Mouse (Mus musculus): Measurements from ENCODE around the gene Emp2.
"Not testable (repeated sequence)": the region's sequence is repeated elsewhere in the genome, so short reads cannot be mapped to it uniquely, and the experiment has no call there.

Emp2 gene

DNA sequence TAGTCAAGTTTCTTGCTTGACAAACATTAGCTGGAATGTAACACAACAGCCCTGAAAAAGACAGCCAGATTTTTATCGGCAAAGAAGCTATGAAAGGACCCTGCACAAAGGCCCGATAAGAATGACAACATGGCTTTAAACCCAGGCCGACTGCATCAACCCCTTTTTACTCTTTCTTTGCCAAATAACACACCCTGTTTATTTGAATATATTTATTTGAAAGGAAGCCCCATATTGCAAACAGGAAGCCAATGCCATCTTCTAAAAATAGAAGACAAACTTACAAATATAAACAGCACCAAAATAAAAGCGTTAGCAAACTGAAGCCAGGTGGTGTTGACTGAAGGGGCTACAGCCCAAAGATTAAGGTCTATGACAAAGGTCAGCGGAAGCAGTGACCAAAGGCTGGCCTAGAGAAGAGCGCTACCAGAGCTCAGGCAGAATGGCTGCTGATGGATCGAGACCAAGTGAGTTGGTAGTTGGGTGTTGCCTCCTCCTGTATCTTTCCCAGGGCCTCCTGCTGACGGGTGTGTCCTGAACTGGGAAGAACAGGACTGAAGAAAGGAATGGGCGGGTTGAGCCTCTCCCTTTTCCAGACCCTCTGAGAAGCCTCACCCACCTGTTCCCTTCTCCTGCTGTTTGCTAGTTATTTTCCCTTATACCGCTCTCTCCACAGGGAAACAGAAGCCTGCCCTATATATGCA is 2.9 kb upstream of the Emp2 start:
- DNase-seq: no peak

DNA sequence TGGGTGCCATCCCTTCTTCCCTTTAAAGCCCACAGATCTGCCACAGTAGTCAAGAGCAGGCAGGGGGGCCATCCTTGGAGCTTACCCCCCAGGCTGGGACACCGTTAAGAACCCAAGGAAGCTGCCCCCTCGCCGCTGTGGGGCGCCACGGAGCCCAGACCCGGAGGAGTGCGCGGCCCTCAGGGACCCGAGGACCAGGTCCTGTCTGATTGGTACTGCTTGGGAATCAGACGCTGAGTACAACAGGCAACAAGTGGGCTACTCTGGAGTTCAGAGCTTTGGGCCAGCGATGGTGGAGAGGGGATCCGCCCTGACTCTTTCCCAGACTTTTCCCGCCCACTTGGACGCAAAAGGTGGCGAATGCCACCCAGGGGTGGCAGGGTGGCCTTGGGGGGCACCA is 542 bp downstream of the Emp2 start:
- peak; percentile 71 for DNase-seq

DNA sequence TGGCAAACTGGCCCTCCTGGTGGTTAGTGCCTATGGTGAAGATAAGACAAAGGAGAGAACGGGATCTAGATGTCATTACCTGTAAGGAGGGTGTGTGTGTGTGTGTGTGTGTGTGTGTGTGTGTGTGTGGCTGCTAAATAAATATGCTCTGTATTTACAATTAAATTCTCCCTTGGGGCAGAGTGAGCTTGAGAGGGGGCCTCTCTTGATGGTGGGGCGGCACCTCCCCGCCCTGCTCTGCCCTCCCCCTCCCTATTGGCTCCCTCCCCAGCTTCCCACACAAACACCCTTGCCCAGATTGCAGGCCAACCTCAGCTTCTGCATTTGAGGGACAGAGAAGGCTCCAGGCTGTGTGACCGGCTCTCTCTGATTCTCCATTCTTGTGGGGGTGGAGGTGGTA is 1.8 kb downstream of the Emp2 start:
- peak; percentile 41 for DNase-seq

DNA sequence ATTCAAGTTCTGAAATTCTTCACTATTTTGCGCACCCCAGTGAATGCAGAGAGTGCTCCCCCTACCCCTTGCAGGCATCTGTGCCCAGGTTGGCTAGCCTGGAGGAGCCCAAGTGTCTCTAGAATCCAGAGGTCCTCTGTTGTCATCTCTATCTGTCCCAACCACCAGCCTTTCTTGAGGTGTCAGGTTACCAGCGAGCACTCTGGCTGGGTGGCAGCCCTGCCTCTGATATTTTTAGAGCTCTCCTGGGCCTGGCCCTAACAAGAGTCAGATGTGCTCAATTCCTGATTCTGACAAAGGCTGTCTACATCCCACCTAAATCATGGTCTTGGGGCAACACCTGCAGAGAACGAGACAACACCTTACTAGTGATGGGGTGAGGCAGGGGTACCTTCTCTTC is 2.7 kb downstream of the Emp2 start:
- no peak for DNase-seq

DNA sequence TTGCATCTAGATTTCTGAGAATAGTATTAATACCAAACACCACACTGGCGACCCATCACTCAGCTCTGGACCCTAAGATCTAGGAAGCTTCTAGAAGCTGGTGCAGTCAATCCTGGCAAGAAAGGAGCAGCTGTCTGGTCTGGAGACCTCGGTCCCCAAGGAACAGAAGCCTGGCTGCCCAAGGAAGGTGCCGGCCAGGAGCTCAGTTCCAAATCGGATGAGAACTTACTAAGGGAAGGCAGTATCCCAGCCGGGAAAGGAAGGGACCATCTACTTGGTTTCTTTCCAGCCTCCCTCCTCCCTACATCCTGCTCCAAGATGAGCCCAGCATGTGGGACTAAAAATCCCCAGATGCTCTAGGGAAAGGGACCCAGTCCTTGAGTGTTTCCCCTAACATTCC is 3.3 kb downstream of the Emp2 start:
- no peak for DNase-seq

DNA sequence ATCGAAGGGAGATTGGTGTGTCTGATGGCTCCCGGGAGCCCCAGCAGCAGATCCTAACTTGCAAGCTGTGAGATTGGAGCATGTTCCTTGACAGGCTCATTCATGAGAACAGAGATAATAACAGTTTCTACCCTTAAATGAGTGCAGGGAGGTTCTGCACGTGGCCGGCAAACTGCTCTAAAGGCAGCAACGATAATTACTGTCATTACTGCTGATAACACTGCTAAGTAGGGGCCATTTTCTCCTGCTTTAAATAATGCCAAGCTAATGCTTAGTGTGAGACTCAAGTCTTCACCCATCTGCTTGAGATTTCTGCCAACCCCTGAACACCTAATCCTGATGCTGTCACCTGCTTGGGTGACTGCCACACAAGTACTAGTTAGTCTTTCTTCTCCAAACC is 6.4 kb downstream of the Emp2 start:
- no peak for DNase-seq

DNA sequence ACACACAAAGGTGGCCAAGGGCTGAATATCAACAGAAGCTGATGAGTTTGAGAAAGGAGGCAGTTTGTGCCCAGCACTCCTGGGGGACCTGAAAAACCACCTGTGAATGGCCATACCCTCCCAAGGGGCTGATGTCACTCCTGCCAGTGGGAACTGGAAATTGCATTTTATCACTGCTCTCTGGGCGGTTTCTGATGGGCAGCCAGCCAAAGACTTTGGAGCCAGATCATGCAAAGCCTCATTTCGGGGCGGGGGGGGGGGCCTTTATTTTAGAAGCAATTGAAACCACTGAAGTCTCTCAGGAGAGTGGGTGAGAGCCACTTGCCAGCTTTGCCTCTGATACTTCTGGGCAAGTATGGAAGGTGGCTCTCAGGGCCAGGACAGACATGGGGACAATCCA is 7.7 kb downstream of the Emp2 start:
- peak; percentile 73 for DNase-seq

DNA sequence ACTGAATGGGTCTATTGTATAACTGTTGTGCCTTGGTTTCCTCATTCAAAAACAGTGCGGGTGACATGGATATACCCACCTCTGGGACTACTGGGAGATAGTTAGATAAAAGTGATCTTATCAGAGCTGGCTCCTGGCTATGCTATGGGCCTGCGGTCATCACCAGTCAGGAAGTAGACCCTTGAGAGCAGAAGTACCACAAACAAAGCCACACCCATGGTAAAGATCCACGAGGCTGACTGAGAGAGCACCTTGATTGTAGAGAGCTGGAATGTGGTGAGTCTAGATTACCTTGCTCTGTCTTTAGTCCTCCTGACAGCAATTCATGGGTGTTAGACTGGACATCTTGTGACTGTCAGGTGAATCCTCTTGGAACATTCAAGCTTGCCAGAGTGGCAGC is 12.4 kb downstream of the Emp2 start:
- DNase-seq: no peak

DNA sequence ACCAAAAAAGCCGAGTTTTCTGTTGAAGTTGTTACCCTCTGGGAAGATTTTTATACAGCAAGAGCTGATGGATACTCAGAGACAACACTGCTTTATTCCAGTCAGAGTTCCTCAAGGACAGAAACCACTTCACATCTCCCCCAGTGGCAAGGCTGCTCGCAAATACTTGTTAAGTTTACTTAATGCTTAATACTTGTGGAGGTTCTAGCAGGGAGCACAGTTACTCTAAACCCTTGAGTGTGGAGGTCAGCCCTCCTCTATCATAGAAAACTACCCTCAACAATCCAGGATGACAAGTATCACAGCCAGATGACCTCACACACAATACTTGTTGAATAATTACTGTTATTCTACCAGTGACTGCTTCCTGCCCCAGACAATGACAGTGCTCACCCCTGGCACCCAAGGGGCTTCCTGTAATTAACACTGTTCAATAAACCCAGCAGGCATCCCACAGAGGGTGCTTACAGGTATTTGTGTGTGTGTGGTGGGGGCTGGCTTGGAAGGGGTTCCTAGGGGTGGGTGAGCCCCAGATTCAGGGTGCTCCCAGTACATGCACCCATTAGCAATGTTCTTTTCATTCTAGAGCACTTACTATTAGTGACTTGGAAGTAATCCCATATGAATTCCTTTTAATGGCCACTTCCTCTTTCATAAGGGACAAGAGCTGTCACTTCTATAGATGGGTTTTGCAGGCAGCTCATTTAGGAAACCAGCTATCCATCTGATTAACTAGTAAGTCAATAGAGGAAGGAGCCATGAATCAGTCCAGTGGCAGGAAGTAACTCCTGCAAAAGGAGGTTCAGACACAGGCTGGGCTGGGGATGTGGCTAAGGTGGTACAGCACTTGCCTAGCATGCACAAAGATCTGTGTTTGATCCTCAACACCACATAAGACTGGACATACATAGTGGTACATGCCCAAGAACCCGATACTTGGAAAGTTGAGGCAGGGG is 13.3 kb downstream of the Emp2 start:
- peak; percentile 28 for DNase-seq

DNA sequence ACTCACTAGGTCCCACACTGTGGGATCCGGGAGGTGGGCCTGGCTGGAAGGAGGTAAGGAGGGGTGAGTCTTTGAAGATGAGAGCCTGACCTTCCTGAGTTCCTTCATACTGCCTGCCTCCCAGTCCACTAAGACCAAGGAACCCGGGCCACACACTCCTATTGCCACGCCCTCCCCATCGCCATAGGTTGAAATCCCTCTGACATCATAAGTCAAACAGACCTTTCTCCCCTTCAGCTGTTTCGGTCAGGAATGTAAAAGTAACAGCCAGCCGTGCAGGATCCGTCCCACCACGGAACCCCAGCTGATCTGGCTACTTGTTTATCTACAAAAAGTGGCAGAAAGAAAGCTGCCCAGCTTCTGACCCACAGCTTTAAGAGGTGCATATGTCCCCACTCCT is 14.1 kb downstream of the Emp2 start:
- peak; percentile 66 for DNase-seq

DNA sequence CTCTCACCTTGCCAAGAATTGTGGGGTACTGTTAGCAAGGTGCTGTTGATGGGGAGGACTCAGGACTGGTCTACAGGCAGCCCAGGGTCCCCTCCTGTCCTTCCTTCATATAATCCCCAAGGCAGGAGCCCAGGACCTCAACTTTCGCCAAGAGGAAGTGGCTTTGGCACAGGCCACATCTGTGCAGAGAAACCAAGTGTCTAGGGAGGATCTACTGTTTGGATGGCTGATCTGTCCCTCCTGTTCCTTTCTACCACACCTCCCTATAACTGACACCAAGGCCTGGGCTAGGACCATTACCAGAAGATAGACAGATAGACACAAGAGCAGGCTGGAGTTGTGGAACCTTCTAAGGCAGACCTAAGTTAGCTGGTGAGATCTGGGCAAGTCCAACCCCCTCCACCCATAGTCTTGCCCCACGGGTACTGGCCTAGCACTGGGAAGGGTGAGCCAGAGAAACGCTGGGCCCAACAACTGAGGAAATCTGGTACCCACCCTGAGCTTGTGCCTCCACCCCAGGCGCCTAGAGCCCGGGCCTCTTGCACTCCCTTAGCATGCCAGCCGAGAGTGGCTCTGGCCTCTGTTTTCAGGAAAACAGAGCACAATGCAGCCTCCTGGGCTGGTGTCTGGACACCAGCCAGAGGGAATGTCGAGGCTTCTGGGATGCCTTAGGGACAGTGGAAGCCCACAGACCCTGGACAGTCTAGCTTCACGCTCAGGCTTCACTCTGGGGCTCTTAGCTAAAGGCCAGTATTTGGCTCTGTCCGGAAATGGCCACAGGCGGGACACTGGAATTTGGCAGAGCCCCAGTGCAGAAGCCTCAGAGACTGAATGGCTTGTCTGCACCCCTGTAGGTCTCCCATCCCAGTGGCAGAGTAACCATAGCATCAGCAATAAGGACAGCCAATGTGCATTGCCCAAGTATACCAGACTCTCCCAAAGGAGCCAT is 15.8 kb downstream of the Emp2 start:
- DNase-seq: peak; percentile 60

DNA sequence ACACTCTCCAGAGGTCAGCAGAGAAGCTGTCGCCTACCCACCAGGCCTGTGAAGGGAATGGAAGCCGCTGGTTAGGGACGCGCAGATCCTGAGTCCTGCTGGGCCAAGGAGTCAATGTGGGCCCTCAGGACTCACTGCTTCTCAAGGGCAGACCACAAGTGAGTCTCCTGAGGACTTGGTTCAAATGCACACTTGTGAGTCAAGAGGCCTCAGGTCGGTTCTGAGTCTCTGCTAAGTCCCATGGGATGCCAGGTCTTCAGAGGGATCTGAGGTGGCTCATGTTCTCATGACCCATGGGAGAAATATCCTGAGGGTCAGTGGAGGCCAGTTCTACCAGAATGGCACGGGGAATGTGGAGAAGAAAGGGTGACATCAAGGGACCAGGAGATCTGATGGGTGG is 25.7 kb downstream of the Emp2 start:
- DNase-seq: no peak

DNA sequence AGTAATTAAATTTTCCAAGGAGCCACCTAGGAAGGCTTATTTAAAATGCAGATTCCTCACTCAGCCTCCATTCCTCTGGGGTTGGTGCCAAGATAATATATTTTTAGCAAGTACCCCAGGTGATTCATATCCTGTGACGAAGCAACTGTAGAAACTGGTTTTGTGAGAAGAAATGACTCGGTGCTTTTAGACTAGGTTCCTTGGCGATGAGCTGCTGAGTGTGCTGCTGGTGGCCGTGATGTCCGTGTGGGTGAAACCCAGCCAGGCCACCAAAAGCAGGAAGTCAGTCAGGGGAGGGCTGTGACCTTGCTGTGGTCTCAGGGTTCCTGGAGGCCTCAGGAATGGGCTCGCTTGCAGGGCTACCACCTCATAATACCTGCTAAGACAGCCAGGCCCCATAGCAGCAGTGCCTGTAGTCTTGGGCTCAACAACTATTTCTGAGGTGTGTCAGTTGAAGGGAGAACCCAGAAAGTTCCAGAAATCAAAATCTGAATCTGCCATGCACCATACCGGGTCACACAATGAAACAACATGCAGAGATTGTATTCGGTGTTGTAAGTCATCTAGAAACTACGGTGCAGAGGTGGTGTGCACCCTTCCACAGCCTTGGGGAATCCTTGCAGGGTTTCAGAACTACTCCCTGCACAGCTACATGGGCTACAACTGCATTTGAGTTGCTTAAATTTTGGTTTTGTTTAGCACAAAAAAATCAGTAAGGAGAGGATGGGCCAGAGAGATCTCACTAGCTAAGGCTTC is 27.1 kb downstream of the Emp2 start:
- no peak for DNase-seq

DNA sequence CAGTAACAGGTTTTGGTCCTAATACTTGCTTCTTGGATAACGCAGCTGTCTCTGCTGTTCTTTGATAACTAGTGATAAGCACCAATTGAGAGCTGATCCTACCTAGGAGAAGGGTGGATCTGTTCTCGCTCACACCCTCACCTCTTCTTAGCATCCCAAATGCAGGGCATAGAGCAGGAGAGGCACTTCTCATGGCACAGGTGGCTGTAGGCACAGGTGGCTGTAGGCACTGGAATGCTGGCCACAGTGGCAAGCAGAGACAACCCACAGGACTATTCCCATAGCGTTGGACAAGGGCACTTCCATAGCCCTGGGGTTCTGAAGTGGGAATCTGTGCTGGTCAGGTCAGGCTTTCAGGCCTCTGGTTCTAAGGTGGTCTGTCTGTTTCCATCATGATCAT is 31.9 kb downstream of the Emp2 start:
- no peak for DNase-seq

DNA sequence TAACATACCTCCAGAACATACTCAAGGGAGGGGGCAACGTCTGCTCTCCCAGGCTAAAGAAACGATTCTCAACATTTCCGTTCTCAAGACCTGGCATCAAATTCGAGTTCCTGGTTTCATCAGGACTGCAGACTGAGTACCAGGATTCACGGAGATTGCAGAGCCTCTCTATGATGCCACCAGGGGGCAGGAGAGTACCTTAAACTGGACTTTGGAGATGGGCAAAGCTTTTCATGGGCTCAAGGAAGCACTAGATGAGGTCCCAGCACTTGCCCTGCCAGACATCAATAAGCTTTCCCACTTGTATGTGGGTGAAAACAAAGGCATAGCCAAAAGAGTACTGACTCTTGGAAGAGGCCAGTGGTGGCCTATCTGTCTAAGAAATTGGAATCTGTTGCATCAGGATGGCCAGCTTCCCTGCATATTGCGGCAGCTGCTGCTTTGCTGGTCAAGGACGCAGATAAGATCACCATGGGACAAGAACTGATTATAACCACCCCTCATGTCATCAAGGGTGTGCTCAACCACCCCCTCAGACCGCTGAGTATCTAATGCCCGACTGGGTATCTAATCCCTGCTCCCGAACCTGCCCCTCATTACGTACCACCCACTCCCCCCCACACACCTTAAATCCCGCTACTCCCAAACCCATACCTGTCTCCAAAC is 33.3 kb downstream of the Emp2 start:
- DNase-seq: peak; percentile 91

DNA sequence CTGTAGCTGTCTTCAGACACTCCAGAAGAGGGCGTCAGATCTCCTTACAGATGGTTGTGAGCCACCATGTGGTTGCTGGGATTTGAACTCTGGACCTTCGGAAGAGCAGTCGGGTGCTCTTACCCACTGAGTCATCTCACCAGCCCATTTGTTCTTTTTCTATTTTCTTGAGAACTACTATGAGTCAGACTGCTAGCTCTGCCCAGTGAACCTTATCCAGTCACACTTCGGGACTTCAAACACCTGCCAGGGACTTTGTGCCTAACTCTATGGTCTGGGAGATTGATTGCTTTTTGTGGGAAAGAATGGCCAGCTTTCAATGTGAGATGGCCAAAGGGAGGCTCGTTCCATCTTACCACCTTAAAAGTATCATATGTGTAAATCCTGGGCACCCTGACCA is 37.0 kb downstream of the Emp2 start:
- DNase-seq: not testable (repeated sequence)

DNA sequence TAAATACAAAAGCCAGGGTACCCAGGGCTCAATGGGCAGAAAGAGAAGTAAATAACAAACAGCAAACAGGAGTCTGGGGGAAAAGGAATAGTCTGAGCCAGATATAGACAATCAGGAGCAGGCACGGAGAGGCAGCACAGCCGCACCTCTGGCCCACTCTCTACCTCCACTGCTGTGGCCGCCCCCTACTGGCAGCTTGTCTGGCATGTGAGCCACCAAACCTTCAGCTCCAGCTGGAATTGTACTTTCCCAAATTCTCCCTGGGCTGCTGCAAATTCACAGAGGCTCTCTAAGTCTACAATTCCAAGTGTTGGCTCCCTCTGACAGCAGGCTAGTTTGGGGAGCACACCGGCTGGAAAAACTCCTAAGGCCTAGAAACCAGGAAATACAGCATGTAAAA is 39.3 kb downstream of the Emp2 start:
- DNase-seq: peak; percentile 46

DNA sequence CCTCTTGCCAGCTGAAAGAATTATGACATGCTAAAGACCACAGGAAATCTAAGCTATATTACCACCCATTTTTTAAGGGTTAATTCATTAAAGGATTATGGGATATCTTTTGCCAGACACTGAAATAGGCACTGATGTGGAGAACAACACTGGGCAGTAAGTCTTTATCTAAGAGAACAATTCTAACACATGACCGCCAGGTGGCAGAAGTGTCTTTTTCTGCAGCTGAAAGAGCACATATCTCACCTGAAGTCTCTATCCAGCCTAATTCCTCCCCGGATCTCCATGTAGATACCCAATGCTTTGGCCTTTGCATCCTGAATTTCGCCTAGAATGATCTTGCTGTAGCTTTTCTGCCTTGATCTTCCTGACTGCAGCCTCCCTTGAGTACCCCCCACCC is 41.5 kb downstream of the Emp2 start:
- DNase-seq: peak; percentile 74

DNA sequence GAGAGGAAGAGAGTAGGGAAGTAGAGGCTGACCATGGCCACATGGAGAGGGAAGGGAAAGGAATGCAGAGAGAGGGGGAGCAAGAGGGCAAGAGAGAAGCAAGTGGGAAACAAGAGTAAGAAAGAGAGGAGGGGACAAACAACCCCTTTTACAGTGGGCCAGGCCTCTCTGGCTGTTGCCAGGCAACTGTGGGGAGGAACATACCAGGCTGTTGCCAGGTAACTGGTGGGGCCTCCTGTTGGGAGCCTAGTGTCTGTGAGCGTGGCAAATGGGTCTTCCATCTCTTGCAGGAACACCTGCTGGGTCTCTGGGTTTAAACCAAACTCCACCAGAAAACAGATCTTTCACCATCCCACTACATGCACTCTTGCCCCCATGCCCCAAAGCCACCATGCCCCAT is 59.8 kb downstream of the Emp2 start:
- DNase-seq: no peak

DNA sequence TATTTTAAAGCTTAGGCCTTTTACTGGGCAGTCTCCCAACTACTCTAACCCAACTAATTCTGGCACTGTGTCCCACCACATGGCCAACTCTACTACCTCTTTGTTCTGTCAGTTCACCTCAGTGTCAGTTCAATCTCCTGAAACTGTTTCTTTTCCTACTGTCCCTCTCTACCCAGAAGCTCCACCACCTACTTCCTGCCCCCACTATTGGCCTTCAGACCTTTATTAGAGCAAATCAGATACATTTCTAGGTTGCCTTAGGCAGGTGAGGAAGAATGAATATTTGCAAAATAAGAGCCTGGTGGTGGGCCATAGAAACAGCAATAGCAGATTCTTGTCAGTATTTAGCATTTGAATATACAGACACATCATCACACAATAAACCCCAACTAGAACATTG is 77.2 kb downstream of the Emp2 start:
- DNase-seq: no peak

All from lung, postnatal 10 days (tissue).